Mouse (Mus musculus): ENCODE data around the gene Vegfa. TPM values are rescaled to one million over a fixed set of nuclear protein-coding genes. Genes with fewer than 3 reads are reported as not detected.

Gene Vegfa
- total and polyA plus RNA-seq, 3 experiments = 15.3 to 50.0 (median 17.2) TPM

DNA sequence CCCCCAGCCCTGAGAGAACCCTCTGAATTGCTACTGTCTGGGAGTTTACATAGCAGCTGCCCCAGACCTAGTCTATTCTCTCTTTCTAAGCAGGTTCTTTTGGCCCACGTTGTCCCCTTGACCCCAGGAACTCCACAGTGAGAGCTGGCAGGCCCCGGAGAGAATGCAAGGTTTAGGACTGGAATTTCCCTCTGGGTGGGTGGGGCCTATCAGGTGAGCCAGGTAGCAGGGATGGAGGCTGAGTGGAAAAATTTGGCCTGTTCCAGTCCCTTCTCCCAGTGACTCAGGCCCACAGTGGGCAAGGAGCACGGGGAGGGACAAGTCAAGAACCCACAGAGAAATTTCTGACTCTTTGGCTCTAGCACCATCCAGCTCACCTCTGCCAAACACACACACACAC, 28.1 kb upstream of the Vegfa start:
- DNase-seq (ENCODE audit: extremely low read depth) = no peak
- in situ Hi-C loops (cut with MboI; ENCODE audit: low pct_ligation_motif_present, low pct_unique_long_range_greater_than_20kb, low sequenced_read_pairs) = no loop called here

DNA sequence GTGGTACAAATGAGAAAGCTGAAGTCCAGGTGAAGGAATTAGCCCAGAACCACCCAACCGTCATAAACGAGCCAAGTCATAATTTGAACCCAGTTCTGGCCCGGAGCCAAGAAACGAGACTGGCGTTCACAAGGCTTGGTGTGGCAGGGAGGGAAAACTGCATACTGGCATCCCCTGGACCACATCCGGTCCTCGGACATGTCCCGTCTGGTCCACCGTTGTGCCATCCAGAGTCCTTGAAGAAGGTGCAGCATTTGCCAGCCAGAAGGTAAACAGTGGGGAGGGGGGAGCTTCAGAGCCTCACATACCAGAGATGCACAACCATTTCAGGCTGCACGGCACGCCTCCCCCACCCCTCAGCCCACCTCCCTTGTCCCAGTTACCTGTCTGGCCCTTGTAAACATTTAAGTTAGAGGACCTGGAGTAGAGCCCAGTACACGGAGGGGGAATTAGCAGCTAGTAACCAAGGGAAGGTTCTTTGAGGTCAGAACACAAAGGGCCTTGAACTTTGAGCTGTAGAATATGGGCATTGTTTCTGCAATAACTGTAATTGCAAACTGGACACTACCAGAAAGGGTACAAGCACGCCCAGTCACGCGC, 27.2 kb upstream of the Vegfa start:
- DNase-seq (ENCODE audit: extremely low read depth) = no peak
- Histone ChIP-seq H3K9me3 (replicated peaks; ENCODE audit: low read length) (no peaks in the 10 kb centered on the region), H3K4me1 (ENCODE audit: control insufficient read depth in 1 of 2, insufficient read depth in 2 of 2) (peaks cover 8 to 17% of the 10 kb centered on the region in 2 experiments), H3K4me2 (ENCODE audit: insufficient read depth, low read depth, poor library complexity, severe bottlenecking) (no peak overlapping the region), H3K27ac (ENCODE audit: insufficient read depth, low read depth) (no peak overlapping the region), H3K9ac (ENCODE audit: insufficient read depth, low read depth) (no peak overlapping the region), H3K27me3 (replicated peaks) (peaks cover 71% of the 10 kb centered on the region), H3K4me3 (replicated peaks in 1 of 3; ENCODE audit: low read depth in 2 of 3, low read length in 2 of 3, poor library complexity in 1 of 3) (no peak overlapping the region), H3K79me2 (replicated peaks; ENCODE audit: control insufficient read depth, extremely low read depth, insufficient read depth, poor library complexity, severe bottlenecking) (no peaks in the 10 kb centered on the region), H3K36me3 (replicated peaks in 1 of 2; ENCODE audit: control insufficient read depth in 1 of 2, insufficient read depth in 1 of 2, low read length in 1 of 2) (no peaks in the 10 kb centered on the region)
- dilution Hi-C loops (cut with MboI; ENCODE audit: extremely low pct_ligation_motif_present, extremely low pct_unique_long_range_greater_than_20kb, low sequenced_read_pairs) = no loop called here
- in situ Hi-C loops (cut with MboI; ENCODE audit: low pct_ligation_motif_present, low pct_unique_long_range_greater_than_20kb, low sequenced_read_pairs) = no loop called here
- TF ChIP-seq PAX5 (IDR thresholded peaks at IDR 0.05; ENCODE audit: low read length) (no peak), TCF12 (IDR thresholded peaks at IDR 0.05; ENCODE audit: low read depth, low read length) (no peak), NRF1 (IDR thresholded peaks at IDR 0.05; ENCODE audit: low read depth, low read length) (no peak), MXI1 (IDR thresholded peaks at IDR 0.05; ENCODE audit: low read depth, low read length) (no peak), BHLHE40 (IDR thresholded peaks at IDR 0.05; ENCODE audit: low read depth, low read length) (no peak), ELF1 (IDR thresholded peaks at IDR 0.05; ENCODE audit: low read depth, low read length) (no peak), CHD1 (IDR thresholded peaks at IDR 0.05; ENCODE audit: low read depth, low read length) (no peak), CHD2 (IDR thresholded peaks at IDR 0.05; ENCODE audit: low read length) (no peak), RAD21 (IDR thresholded peaks at IDR 0.05; ENCODE audit: low read depth, low read length) (no peak), TBP (conservative IDR thresholded peaks at IDR 0.05; ENCODE audit: low read depth, low read length) (no peak), MAFK (IDR thresholded peaks at IDR 0.05; ENCODE audit: insufficient replicate concordance, low read length) (no peak), EP300 (IDR thresholded peaks at IDR 0.05; ENCODE audit: low read length) (no peak), ZC3H11A (IDR thresholded peaks at IDR 0.05; ENCODE audit: low read depth, low read length) (no peak), MAX (IDR thresholded peaks at IDR 0.05; ENCODE audit: low read length) (no peak), MYC (IDR thresholded peaks at IDR 0.05; ENCODE audit: low read depth, low read length) (no peak), POLR2AphosphoS2 (IDR thresholded peaks at IDR 0.05; ENCODE audit: low read depth, low read length) (no peak), ETS1 (conservative IDR thresholded peaks at IDR 0.05; ENCODE audit: low read depth, low read length) (no peak), SIN3A (IDR thresholded peaks at IDR 0.05; ENCODE audit: low read length) (no peak), USF1 (IDR thresholded peaks at IDR 0.05; ENCODE audit: low read depth, low read length) (no peak), NELFE (IDR thresholded peaks at IDR 0.05; ENCODE audit: low read depth, low read length) (no peak)

More for the DNA sequence above, 28.1 kb upstream of the Vegfa start:
- peaks cover 8 to 17% of the 10 kb centered on the region in 2 experiments for H3K4me1 ChIP-seq (ENCODE audit: control insufficient read depth in 1 of 2, insufficient read depth in 2 of 2)
- no peaks in the 10 kb centered on the region for H3K79me2 ChIP-seq (replicated peaks; ENCODE audit: control insufficient read depth, extremely low read depth, insufficient read depth, poor library complexity, severe bottlenecking)
- no peak overlapping the region for H3K4me2 ChIP-seq (ENCODE audit: insufficient read depth, low read depth, poor library complexity, severe bottlenecking)
- H3K27ac ChIP-seq (ENCODE audit: insufficient read depth, low read depth) = no peak overlapping the region
- H3K36me3 ChIP-seq (replicated peaks in 1 of 2; ENCODE audit: control insufficient read depth in 1 of 2, insufficient read depth in 1 of 2, low read length in 1 of 2) = no peaks in the 10 kb centered on the region
- H3K9me3 ChIP-seq (replicated peaks; ENCODE audit: low read length) = no peaks in the 10 kb centered on the region
- H3K4me3 ChIP-seq (replicated peaks in 1 of 3; ENCODE audit: low read depth in 2 of 3, low read length in 2 of 3, poor library complexity in 1 of 3) = no peak overlapping the region
- no peak for TF ChIP-seq ZC3H11A (IDR thresholded peaks at IDR 0.05; ENCODE audit: low read depth, low read length)
- no peak for TF ChIP-seq ELF1 (IDR thresholded peaks at IDR 0.05; ENCODE audit: low read depth, low read length)
- TF ChIP-seq MYC (IDR thresholded peaks at IDR 0.05; ENCODE audit: low read depth, low read length) = no peak
- no peak for TF ChIP-seq ZNF384 (IDR thresholded peaks at IDR 0.05; ENCODE audit: low read depth, low read length)
- no peak for TF ChIP-seq BHLHE40 (IDR thresholded peaks at IDR 0.05; ENCODE audit: low read depth, low read length)
- TF ChIP-seq NELFE (IDR thresholded peaks at IDR 0.05; ENCODE audit: low read depth, low read length) = no peak
- no peak overlapping the region for H3K9ac ChIP-seq (ENCODE audit: insufficient read depth, low read depth)
- H3K27me3 ChIP-seq (replicated peaks) = peaks cover 75% of the 10 kb centered on the region
- dilution Hi-C loops (cut with MboI; ENCODE audit: extremely low pct_ligation_motif_present, extremely low pct_unique_long_range_greater_than_20kb, low sequenced_read_pairs) = no loop called here
